Mouse (Mus musculus): ENCODE measurements around the gene Slc6a17. TPM values are rescaled to one million over a fixed set of nuclear protein-coding genes. Genes with fewer than 3 reads are reported as not detected.

Gene Slc6a17
- polyA plus RNA-seq, 1 experiment from 2014 or later = 1.1 TPM

- no peaks in the 10 kb centered on the region for H3K9me3 ChIP-seq (ENCODE audit: control insufficient read depth, low read length)
- no peak for ATAC-seq
- no peak overlapping the region for H3K4me2 ChIP-seq (ENCODE audit: low read depth, low read length)
- WGBS = 59% methylated on average over 2 of the region's 2 CpGs
- H3K4me3 ChIP-seq (ENCODE audit: low read length) = no peak overlapping the region
- H3K4me1 ChIP-seq (ENCODE audit: control insufficient read depth, insufficient read depth, low read length) = no peaks in the 10 kb centered on the region
- H3K36me3 ChIP-seq (ENCODE audit: control insufficient read depth, insufficient read depth, low read length) = no peaks in the 10 kb centered on the region
- no peak overlapping the region for H3K27ac ChIP-seq (ENCODE audit: low read length)
- 0 out of 2 replicates have a peak, but pooled peaks cover 4% of the 10 kb centered on the region for H3K27me3 ChIP-seq (replicated peaks; ENCODE audit: control insufficient read depth, insufficient read depth, low read length)
- H3K9ac ChIP-seq (ENCODE audit: low read depth, low read length) = no peak overlapping the region
Measured at GRCm38 (mm10) chr3:107546956-107547355, 29.1 kb upstream of the Slc6a17 start.

DNA sequence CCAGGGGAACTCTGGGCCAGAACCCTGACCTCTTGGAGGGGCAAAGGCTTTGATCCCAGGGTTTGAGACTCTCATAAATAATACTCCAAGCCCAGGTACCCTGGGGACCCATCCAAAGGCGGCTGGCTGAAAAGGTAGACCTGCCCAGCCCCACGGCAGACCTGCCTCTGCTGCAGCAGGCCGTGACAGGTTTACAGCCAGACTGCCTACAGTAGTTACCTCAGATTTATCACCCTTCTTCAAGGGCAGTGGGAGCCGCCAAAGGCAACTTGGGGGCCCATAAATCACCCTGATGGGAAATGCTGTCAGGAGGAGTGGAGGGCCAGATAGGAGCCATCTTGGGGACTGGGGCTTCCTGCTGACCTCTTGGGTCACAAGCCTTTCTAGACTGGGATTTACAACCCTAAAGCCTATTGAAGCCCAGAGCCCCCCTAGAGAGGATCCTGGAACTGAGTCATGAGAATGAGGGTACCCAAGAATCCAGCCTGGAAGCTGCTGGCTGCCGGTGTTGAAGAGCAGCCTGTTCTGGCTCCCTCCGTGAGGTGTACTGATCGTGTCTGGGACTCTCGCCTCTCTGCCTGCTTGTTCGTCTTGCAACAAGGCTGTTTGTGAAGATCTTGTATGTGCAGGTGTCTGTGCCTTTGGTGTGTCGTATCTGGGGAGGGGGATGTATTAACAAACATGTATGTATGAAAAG lies 28.0 kb upstream of the Slc6a17 start:
- Histone ChIP-seq H3K9me3 (ENCODE audit: control insufficient read depth, low read length) (no peaks in the 10 kb centered on the region), H3K27me3 (replicated peaks; ENCODE audit: control insufficient read depth, insufficient read depth, low read length) (0 out of 2 replicates have a peak, but pooled peaks cover 4% of the 10 kb centered on the region), H3K4me3 (ENCODE audit: low read length) (no peak overlapping the region), H3K4me2 (ENCODE audit: low read depth, low read length) (no peak overlapping the region), H3K4me1 (ENCODE audit: control insufficient read depth, insufficient read depth, low read length) (no peaks in the 10 kb centered on the region), H3K27ac (ENCODE audit: low read length) (no peak overlapping the region), H3K9ac (ENCODE audit: low read depth, low read length) (no peak overlapping the region), H3K36me3 (ENCODE audit: control insufficient read depth, insufficient read depth, low read length) (no peaks in the 10 kb centered on the region)
- WGBS = 32% methylated on average over 10 of the region's 10 CpGs
- ATAC-seq = peak; percentile 74

DNA sequence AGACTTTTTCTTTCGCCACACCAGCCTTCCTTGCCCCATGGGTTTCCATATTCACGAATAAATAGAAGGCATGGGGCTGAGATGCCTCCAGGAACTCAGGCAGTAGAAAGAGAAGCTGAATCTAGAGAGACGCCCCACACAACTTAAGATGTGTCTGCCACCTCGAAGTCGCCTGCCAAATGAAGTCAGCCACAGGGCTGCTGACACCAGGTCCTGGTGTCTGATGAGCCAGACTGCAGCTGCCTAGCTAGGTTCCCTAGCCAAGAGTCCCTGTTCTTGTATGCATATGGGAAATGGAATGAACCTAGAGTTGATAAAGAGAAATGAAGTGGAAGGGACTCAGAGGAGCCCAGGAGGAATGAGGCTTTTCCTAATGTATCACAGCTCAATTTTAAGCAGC lies 27.5 kb upstream of the Slc6a17 start:
- no peaks in the 10 kb centered on the region for H3K9me3 ChIP-seq (ENCODE audit: control insufficient read depth, low read length)
- ATAC-seq = no peak
- 57% methylated on average over 5 of the region's 5 CpGs for WGBS

GRCm38 (mm10) chr3:107543158-107544080 lies 25.6 kb upstream of the Slc6a17 start:
- no peak overlapping the region for H3K9ac ChIP-seq (ENCODE audit: low read depth, low read length)
- WGBS = 62% methylated on average over 8 of the region's 8 CpGs
- H3K4me3 ChIP-seq (ENCODE audit: low read length) = no peak overlapping the region
- H3K36me3 ChIP-seq (ENCODE audit: control insufficient read depth, insufficient read depth, low read length) = no peaks in the 10 kb centered on the region
- no peaks in the 10 kb centered on the region for H3K4me1 ChIP-seq (ENCODE audit: control insufficient read depth, insufficient read depth, low read length)
- peaks cover 2% of the 10 kb centered on the region; the same call in 1 of the 2 replicates for H3K27me3 ChIP-seq (replicated peaks; ENCODE audit: control insufficient read depth, insufficient read depth, low read length)
- no peaks in the 10 kb centered on the region for H3K9me3 ChIP-seq (ENCODE audit: control insufficient read depth, low read length)
- no peak overlapping the region for H3K4me2 ChIP-seq (ENCODE audit: low read depth, low read length)
- no peak for ATAC-seq
- no peak overlapping the region for H3K27ac ChIP-seq (ENCODE audit: low read length)

More for the DNA sequence above, 27.5 kb upstream of the Slc6a17 start:
- Histone ChIP-seq H3K9ac (ENCODE audit: low read depth, low read length) (no peak overlapping the region), H3K4me1 (ENCODE audit: control insufficient read depth, insufficient read depth, low read length) (no peaks in the 10 kb centered on the region), H3K27ac (ENCODE audit: low read length) (no peak overlapping the region), H3K4me3 (ENCODE audit: low read length) (no peak overlapping the region), H3K36me3 (ENCODE audit: control insufficient read depth, insufficient read depth, low read length) (no peaks in the 10 kb centered on the region), H3K4me2 (ENCODE audit: low read depth, low read length) (no peak overlapping the region), H3K27me3 (replicated peaks; ENCODE audit: control insufficient read depth, insufficient read depth, low read length) (0 out of 2 replicates have a peak, but pooled peaks cover 4% of the 10 kb centered on the region)

DNA sequence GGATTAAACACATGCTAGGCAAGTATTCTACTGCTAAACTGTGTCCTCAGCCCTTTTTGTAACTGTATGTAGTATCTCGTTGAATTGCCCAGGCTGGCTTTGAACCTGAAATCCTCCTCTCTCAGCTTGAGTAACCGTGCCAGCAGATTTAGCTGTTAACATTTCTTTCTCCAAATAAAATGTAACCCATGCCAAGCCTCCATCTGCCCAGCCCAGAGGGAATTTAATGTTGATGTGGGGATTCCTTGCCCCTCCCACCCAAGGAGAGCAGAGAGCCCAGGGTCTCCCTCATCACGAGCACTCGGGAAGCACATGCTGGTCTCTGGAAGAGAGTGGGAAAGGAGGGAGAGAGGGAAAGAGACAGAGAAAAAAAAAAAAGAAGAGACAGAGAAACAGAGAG lies 24.8 kb upstream of the Slc6a17 start:
- H3K9ac ChIP-seq (ENCODE audit: low read depth, low read length) = no peak overlapping the region
- WGBS = 52% methylated on average over 4 of the region's 4 CpGs
- no peaks in the 10 kb centered on the region for H3K4me1 ChIP-seq (ENCODE audit: control insufficient read depth, insufficient read depth, low read length)
- H3K27me3 ChIP-seq (replicated peaks; ENCODE audit: control insufficient read depth, insufficient read depth, low read length) = peaks cover 4% of the 10 kb centered on the region
- ATAC-seq = no peak
- no peak overlapping the region for H3K4me3 ChIP-seq (ENCODE audit: low read length)
- H3K27ac ChIP-seq (ENCODE audit: low read length) = no peak overlapping the region
- no peaks in the 10 kb centered on the region for H3K9me3 ChIP-seq (ENCODE audit: control insufficient read depth, low read length)
- no peak overlapping the region for H3K4me2 ChIP-seq (ENCODE audit: low read depth, low read length)
- H3K36me3 ChIP-seq (ENCODE audit: control insufficient read depth, insufficient read depth, low read length) = no peaks in the 10 kb centered on the region

DNA sequence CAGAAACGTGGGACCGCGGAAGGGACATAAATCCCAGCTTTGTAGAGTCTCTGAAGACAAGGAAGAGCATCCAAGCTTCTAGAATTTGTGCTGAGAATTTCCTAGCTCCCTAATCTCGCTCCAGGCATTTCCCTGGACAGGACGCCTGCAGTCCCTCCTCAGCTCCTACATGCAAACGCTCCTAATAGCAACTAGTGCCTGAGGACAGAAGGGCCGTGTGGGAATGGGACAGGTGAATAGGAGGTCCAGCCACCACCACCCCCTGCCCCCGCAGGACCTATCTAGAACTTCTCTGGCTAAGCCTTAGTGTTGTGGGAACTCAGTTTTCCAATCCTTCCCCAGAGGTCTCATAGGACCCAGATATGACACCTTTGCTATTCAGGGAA lies 19.7 kb upstream of the Slc6a17 start:
- ATAC-seq = 0 out of 2 replicates have a peak, but pooled peaks have one; percentile 3
- WGBS = 28% methylated on average over 8 of the region's 8 CpGs

DNA sequence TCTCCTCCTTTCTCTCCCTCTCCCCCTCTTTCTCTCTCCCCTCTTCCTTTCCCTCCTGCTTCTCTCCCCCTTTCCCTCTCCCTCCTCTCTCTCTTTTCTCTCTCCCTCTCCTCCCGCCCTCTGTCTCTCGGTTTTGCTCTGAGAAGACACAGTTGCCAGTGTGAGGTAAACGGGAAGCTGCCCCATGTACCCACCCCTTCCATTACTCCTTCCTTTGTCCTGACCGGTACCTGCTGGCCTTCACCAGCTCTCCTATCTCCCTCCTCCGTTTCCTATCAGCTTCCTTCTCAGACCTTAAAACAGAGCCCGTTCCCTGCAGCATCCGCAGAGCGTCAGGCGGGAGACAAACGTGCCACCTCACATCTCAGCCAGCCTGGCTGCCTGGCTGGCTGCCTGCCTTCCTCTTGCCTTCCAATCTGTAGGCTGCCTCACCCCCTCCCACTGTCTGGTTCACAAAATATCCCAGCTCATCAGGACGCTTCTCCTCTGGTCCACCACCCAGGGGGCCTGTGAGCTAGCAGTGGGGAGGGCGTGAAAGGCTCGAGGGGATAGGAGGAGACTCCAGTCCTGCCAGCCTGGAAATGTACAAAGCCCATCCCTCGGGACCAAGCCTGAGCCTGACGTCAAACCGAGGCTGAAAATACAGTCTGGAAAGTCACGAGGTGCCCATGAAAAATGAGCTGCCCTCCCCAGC lies 19.1 kb upstream of the Slc6a17 start:
- H3K36me3 ChIP-seq (ENCODE audit: control insufficient read depth, insufficient read depth, low read length) = no peaks in the 10 kb centered on the region
- 0 out of 2 replicates have a peak overlapping the region, but pooled peaks have one; percentile 27 for H3K27ac ChIP-seq (ENCODE audit: low read length)
- H3K4me2 ChIP-seq (ENCODE audit: low read depth, low read length) = peak overlapping the region; percentile 32
- H3K4me3 ChIP-seq (ENCODE audit: low read length) = peak overlapping the region; percentile 3; the same call in 1 of the 2 replicates
- peak; percentile 46 for ATAC-seq
- H3K4me1 ChIP-seq (ENCODE audit: control insufficient read depth, insufficient read depth, low read length) = 0 out of 2 replicates have a peak, but pooled peaks cover 2% of the 10 kb centered on the region
- H3K9me3 ChIP-seq (ENCODE audit: control insufficient read depth, low read length) = no peaks in the 10 kb centered on the region
- H3K27me3 ChIP-seq (replicated peaks; ENCODE audit: control insufficient read depth, insufficient read depth, low read length) = peaks cover 16% of the 10 kb centered on the region
- 3% methylated on average over 17 of the region's 17 CpGs for WGBS
- H3K9ac ChIP-seq (ENCODE audit: low read depth, low read length) = peak overlapping the region; percentile 23; the same call in 1 of the 2 replicates

More for the DNA sequence above, 19.7 kb upstream of the Slc6a17 start:
- H3K27ac ChIP-seq (ENCODE audit: low read length) = no peak overlapping the region
- no peaks in the 10 kb centered on the region for H3K36me3 ChIP-seq (ENCODE audit: control insufficient read depth, insufficient read depth, low read length)
- peak overlapping the region; percentile 23; the same call in 1 of the 2 replicates for H3K9ac ChIP-seq (ENCODE audit: low read depth, low read length)
- no peaks in the 10 kb centered on the region for H3K9me3 ChIP-seq (ENCODE audit: control insufficient read depth, low read length)
- H3K4me2 ChIP-seq (ENCODE audit: low read depth, low read length) = peak overlapping the region; percentile 32
- peaks cover 16% of the 10 kb centered on the region for H3K27me3 ChIP-seq (replicated peaks; ENCODE audit: control insufficient read depth, insufficient read depth, low read length)
- H3K4me1 ChIP-seq (ENCODE audit: control insufficient read depth, insufficient read depth, low read length) = 0 out of 2 replicates have a peak, but pooled peaks cover 2% of the 10 kb centered on the region
- peak overlapping the region; percentile 3; the same call in 1 of the 2 replicates for H3K4me3 ChIP-seq (ENCODE audit: low read length)

DNA sequence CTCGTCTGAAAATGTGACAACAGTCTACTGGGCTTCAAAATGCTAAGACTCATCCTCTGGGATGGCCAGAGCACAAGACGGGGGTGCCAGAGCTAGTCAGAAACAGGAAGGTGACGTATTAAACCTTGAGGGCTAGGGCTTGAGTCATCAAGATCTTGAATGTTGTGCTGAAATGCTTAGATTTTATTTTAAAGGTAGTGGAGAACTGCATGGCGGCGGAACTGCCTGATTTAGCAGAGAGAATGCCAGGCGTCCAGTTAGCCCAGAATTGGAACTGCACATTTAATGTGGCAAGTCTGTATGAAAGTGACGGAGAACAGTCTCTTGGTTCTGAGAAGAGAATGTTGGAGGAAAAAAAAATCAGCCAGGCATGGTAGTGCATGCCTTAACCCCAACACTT lies 17.1 kb upstream of the Slc6a17 start:
- no peaks in the 10 kb centered on the region for H3K9me3 ChIP-seq (ENCODE audit: control insufficient read depth, low read length)
- no peak overlapping the region for H3K9ac ChIP-seq (ENCODE audit: low read depth, low read length)
- H3K36me3 ChIP-seq (ENCODE audit: control insufficient read depth, insufficient read depth, low read length) = no peaks in the 10 kb centered on the region
- no peak overlapping the region for H3K4me2 ChIP-seq (ENCODE audit: low read depth, low read length)
- no peak overlapping the region for H3K4me3 ChIP-seq (ENCODE audit: low read length)
- H3K27me3 ChIP-seq (replicated peaks; ENCODE audit: control insufficient read depth, insufficient read depth, low read length) = peaks cover 16% of the 10 kb centered on the region
- no peak overlapping the region for H3K27ac ChIP-seq (ENCODE audit: low read length)
- ATAC-seq = no peak
- 0 out of 2 replicates have a peak, but pooled peaks cover 2% of the 10 kb centered on the region for H3K4me1 ChIP-seq (ENCODE audit: control insufficient read depth, insufficient read depth, low read length)
- 87% methylated on average over 7 of the region's 7 CpGs for WGBS

Data from intestine, embryonic 16.5 days (tissue).